Mouse (Mus musculus): ENCODE data around the gene Gm21209. TPM values are rescaled to one million over a fixed set of nuclear protein-coding genes. Genes with fewer than 3 reads are reported as not detected.

Gm21209 gene
- not detected in 2 replicates for polyA plus RNA-seq (2015; fragmentation: Nextera tagmentation; extraction: Ambion mirVana)

DNA sequence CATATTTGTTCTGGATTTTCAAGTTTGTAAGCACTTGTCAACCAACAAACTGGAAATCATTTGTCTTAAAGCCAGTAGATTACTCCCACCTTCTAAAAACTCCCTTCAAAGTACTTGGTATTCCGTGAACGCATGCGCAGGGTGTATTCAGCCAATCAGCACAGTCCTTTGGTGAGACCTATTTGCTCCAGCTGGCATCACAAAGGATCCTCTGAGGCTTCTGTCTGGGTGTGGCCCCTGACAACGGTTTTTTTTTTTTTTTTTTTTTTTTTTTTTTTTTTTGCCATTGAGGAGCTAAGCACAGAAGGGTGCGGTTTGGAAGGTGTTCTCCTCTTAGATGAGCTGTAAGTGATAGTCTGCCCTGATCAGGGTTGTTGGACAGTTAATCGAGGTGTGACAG is at the start of gene Gm21209:
Gene Gm21209 (plus strand): TSS at position 301 of the 400 bp plus-strand sequence.

Data from adrenal gland, postnatal 0 days (tissue).